Mouse (Mus musculus): ENCODE measurements around the gene Suz12. TPM values are rescaled to one million over a fixed set of nuclear protein-coding genes. Genes with fewer than 3 reads are reported as not detected.
"Not testable (repeated sequence)": the region's sequence is repeated elsewhere in the genome, so short reads cannot be mapped to it uniquely, and the experiment has no call there.

The Suz12 gene
- total RNA-seq, 2 experiments from 2014 or later, result 33.5 to 44.0 TPM

GRCm38 (mm10) chr11:79990120-79990519 lies 2.8 kb upstream of the Suz12 start:
- DNase-seq (ENCODE audit: low spot score in 2 of 2), result no peak

- DNase-seq (ENCODE audit: low spot score in 2 of 2), result no peak
Observed at GRCm38 (mm10) chr11:79991600-79991999, 1.3 kb upstream of the Suz12 start.

GRCm38 (mm10) chr11:79992035-79992591 lies 793 bp upstream of the Suz12 start:
- DNase-seq (ENCODE audit: low spot score in 2 of 2), result no peak

GRCm38 (mm10) chr11:79993356-79994270 lies 707 bp downstream of the Suz12 start:
- DNase-seq (ENCODE audit: low spot score in 2 of 2), result no peak

- no peak for DNase-seq (ENCODE audit: low spot score in 2 of 2)
Observed at GRCm38 (mm10) chr11:79994271-79994988, 1.5 kb downstream of the Suz12 start.

- not testable (repeated sequence) for DNase-seq (ENCODE audit: low spot score in 2 of 2)
Observed at GRCm38 (mm10) chr11:80016533-80016932, 23.6 kb downstream of the Suz12 start.

GRCm38 (mm10) chr11:80019792-80020191 lies 26.9 kb downstream of the Suz12 start:
- DNase-seq (ENCODE audit: low spot score in 2 of 2), result no peak

GRCm38 (mm10) chr11:80021306-80021705 lies 28.4 kb downstream of the Suz12 start:
- DNase-seq (ENCODE audit: low spot score in 2 of 2), result no peak

GRCm38 (mm10) chr11:80037495-80037894 lies 44.6 kb downstream of the Suz12 start:
- no peak for DNase-seq (ENCODE audit: low spot score in 2 of 2)

- peak; percentile 28 to 31 for DNase-seq (ENCODE audit: low spot score in 2 of 2)
Observed at GRCm38 (mm10) chr11:80042615-80043418, 49.9 kb downstream of the Suz12 start.

- no peak for DNase-seq (ENCODE audit: low spot score in 2 of 2)
Observed at GRCm38 (mm10) chr11:80043419-80043817, 50.5 kb downstream of the Suz12 start.

GRCm38 (mm10) chr11:80046856-80047255 lies 54.0 kb downstream of the Suz12 start:
- DNase-seq (ENCODE audit: low spot score in 2 of 2), result no peak

- DNase-seq (ENCODE audit: low spot score in 2 of 2), result no peak
Observed at GRCm38 (mm10) chr11:80050088-80050487, 57.2 kb downstream of the Suz12 start.

GRCm38 (mm10) chr11:80052456-80052855 lies 59.5 kb downstream of the Suz12 start:
- DNase-seq (ENCODE audit: low spot score in 2 of 2), result no peak

- no peak for DNase-seq (ENCODE audit: low spot score in 2 of 2)
Observed at GRCm38 (mm10) chr11:80053171-80053570, 60.3 kb downstream of the Suz12 start.

GRCm38 (mm10) chr11:80054659-80055058 lies 61.8 kb downstream of the Suz12 start:
- DNase-seq (ENCODE audit: low spot score in 2 of 2), result no peak

- DNase-seq (ENCODE audit: low spot score in 2 of 2), result no peak
Observed at GRCm38 (mm10) chr11:80056141-80056540, 63.2 kb downstream of the Suz12 start.

- no peak for DNase-seq (ENCODE audit: low spot score in 2 of 2)
Observed at GRCm38 (mm10) chr11:80062159-80062558, 69.3 kb downstream of the Suz12 start.

- not testable (repeated sequence) for DNase-seq (ENCODE audit: low spot score in 2 of 2)
Observed at GRCm38 (mm10) chr11:80066373-80066772, 73.5 kb downstream of the Suz12 start.

GRCm38 (mm10) chr11:80067558-80067957 lies 74.7 kb downstream of the Suz12 start:
- DNase-seq (ENCODE audit: low spot score in 2 of 2), result no peak

- no peak for DNase-seq (ENCODE audit: low spot score in 2 of 2)
Observed at GRCm38 (mm10) chr11:80069815-80070214, 76.9 kb downstream of the Suz12 start.
